Mouse (Mus musculus): Measurements from ENCODE around the gene Nradd. TPM values are rescaled to one million over a fixed set of nuclear protein-coding genes. Genes with fewer than 3 reads are reported as not detected.

Gene Nradd
- total and polyA plus RNA-seq, 3 experiments = 0.58 to 1.1 TPM; not detected in 1

DNA sequence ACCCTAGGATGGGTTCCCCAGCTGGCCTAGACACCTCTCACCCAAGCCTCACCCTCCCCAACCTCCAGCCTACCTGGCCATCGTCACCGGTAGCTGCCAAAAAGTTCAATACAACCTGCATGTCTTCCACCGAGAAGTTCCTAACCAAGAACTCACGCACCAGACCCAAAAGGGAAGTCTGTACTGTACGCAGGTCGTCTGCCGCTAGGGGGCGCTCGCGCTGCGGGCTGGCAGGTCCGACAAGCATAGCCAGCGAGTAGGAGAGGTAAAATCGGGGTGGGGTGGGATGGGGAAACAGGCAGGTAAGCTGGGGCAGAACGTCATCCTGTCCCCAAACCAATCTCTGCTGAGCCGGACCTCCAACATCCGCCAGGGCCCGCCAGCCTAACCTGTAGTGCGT lies 11.0 kb upstream of the Nradd start:
- Histone ChIP-seq H3K36me3 (ENCODE audit: control insufficient read depth in 1 of 2, insufficient read depth in 2 of 2, low read length in 2 of 2) (no peaks in the 10 kb centered on the region; a peak in 1 of 4 replicates), H3K4me1 (ENCODE audit: control insufficient read depth in 1 of 2, insufficient read depth in 2 of 2, low read length in 2 of 2) (no peaks in the 10 kb centered on the region), H3K9ac (ENCODE audit: control insufficient read depth, low read depth, low read length, poor library complexity, severe bottlenecking) (no peak overlapping the region), H3K9me3 (replicated peaks; ENCODE audit: insufficient read depth, low read length) (no peaks in the 10 kb centered on the region), H3K79me2 (ENCODE audit: control insufficient read depth, insufficient read depth, low read length, poor library complexity) (no peaks in the 10 kb centered on the region), H3K27me3 (ENCODE audit: control insufficient read depth in 1 of 2, insufficient read depth in 2 of 2, low read length in 2 of 2) (no peaks in the 10 kb centered on the region), H3K27ac (ENCODE audit: control insufficient read depth, low read depth, low read length) (no peak overlapping the region), H3K4me3 (ENCODE audit: control insufficient read depth in 1 of 2, insufficient read depth in 1 of 2, low read depth in 2 of 2, low read length in 2 of 2) (no peak overlapping the region)
- no peak for TF ChIP-seq MAX (IDR thresholded peaks at IDR 0.05; ENCODE audit: low read length)
- peak; percentile 88 for TF ChIP-seq RAD21 (IDR thresholded peaks at IDR 0.05; ENCODE audit: low read depth, low read length)
- TF ChIP-seq CTCF (IDR thresholded peaks at IDR 0.05 in 2 of 3, conservative IDR thresholded peaks at IDR 0.05 in 1 of 3; ENCODE audit: control insufficient read depth in 1 of 3, insufficient read depth in 1 of 3, low read depth in 2 of 3, low read length in 3 of 3, poor library complexity in 1 of 3, severe bottlenecking in 1 of 3) = peak; percentile 92 to 100 (median 95)
- TF ChIP-seq MYB (IDR thresholded peaks at IDR 0.05; ENCODE audit: low read depth, low read length) = no peak
- TF ChIP-seq SMC3 (IDR thresholded peaks at IDR 0.05; ENCODE audit: low read depth, low read length) = peak; percentile 98
- peak; percentile 95 for TF ChIP-seq ZC3H11A (IDR thresholded peaks at IDR 0.05; ENCODE audit: low read depth, low read length)
- DNase-seq (ENCODE audit: low read depth, low spot score) = peak; percentile 81

- Histone ChIP-seq H3K36me3 (ENCODE audit: control insufficient read depth in 1 of 2, insufficient read depth in 2 of 2, low read length in 2 of 2) (no peaks in the 10 kb centered on the region; a peak in 2 of 4 replicates), H3K4me1 (ENCODE audit: control insufficient read depth in 1 of 2, insufficient read depth in 2 of 2, low read length in 2 of 2) (no peaks in the 10 kb centered on the region), H3K79me2 (ENCODE audit: control insufficient read depth, insufficient read depth, low read length, poor library complexity) (no peaks in the 10 kb centered on the region), H3K9ac (ENCODE audit: control insufficient read depth, low read depth, low read length, poor library complexity, severe bottlenecking) (no peak overlapping the region), H3K27ac (ENCODE audit: control insufficient read depth, low read depth, low read length) (no peak overlapping the region), H3K27me3 (ENCODE audit: control insufficient read depth in 1 of 2, insufficient read depth in 2 of 2, low read length in 2 of 2) (no peaks in the 10 kb centered on the region), H3K4me3 (ENCODE audit: control insufficient read depth in 1 of 2, insufficient read depth in 1 of 2, low read depth in 2 of 2, low read length in 2 of 2) (no peak overlapping the region), H3K9me3 (replicated peaks; ENCODE audit: insufficient read depth, low read length) (no peaks in the 10 kb centered on the region)
- TF ChIP-seq NRF1 (IDR thresholded peaks at IDR 0.05; ENCODE audit: insufficient read depth, low read depth, low read length, poor library complexity, severe bottlenecking) (no peak), SMC3 (IDR thresholded peaks at IDR 0.05; ENCODE audit: low read depth, low read length) (no peak), RAD21 (IDR thresholded peaks at IDR 0.05; ENCODE audit: low read depth, low read length) (no peak), ZC3H11A (IDR thresholded peaks at IDR 0.05; ENCODE audit: low read depth, low read length) (no peak), ZKSCAN1 (IDR thresholded peaks at IDR 0.05; ENCODE audit: low read depth, low read length) (no peak), E2F4 (IDR thresholded peaks at IDR 0.05; ENCODE audit: borderline replicate concordance, low read depth, low read length) (no peak), TBP (IDR thresholded peaks at IDR 0.05; ENCODE audit: low read depth, low read length) (no peak), ZMIZ1 (IDR thresholded peaks at IDR 0.05; ENCODE audit: low read depth, low read length) (no peak), RCOR1 (IDR thresholded peaks at IDR 0.05; ENCODE audit: low read depth, low read length) (no peak), ETS1 (IDR thresholded peaks at IDR 0.05; ENCODE audit: low read depth, low read length) (no peak), JUND (IDR thresholded peaks at IDR 0.05; ENCODE audit: low read depth, low read length) (no peak)
- no peak for DNase-seq (ENCODE audit: low read depth, low spot score)
Measured at GRCm38 (mm10) chr9:110633882-110634281, 9.6 kb upstream of the Nradd start.

- Histone ChIP-seq H3K9me3 (replicated peaks; ENCODE audit: insufficient read depth, low read length) (no peaks in the 10 kb centered on the region), H3K36me3 (ENCODE audit: control insufficient read depth in 1 of 2, insufficient read depth in 2 of 2, low read length in 2 of 2) (no peaks in the 10 kb centered on the region; a peak in 2 of 4 replicates), H3K79me2 (ENCODE audit: control insufficient read depth, insufficient read depth, low read length, poor library complexity) (no peaks in the 10 kb centered on the region), H3K27ac (ENCODE audit: control insufficient read depth, low read depth, low read length) (no peak overlapping the region), H3K4me3 (ENCODE audit: control insufficient read depth in 1 of 2, insufficient read depth in 1 of 2, low read depth in 2 of 2, low read length in 2 of 2) (no peak overlapping the region), H3K4me1 (ENCODE audit: control insufficient read depth in 1 of 2, insufficient read depth in 2 of 2, low read length in 2 of 2) (no peaks in the 10 kb centered on the region), H3K9ac (ENCODE audit: control insufficient read depth, low read depth, low read length, poor library complexity, severe bottlenecking) (no peak overlapping the region), H3K27me3 (ENCODE audit: control insufficient read depth in 1 of 2, insufficient read depth in 2 of 2, low read length in 2 of 2) (no peaks in the 10 kb centered on the region)
- DNase-seq (ENCODE audit: low read depth, low spot score) = no peak
- no peak for TF ChIP-seq SMC3 (IDR thresholded peaks at IDR 0.05; ENCODE audit: low read depth, low read length)
- no peak for TF ChIP-seq CTCF (IDR thresholded peaks at IDR 0.05 in 2 of 3, conservative IDR thresholded peaks at IDR 0.05 in 1 of 3; ENCODE audit: control insufficient read depth in 1 of 3, insufficient read depth in 1 of 3, low read depth in 2 of 3, low read length in 3 of 3, poor library complexity in 1 of 3, severe bottlenecking in 1 of 3)
- no peak for TF ChIP-seq NRF1 (IDR thresholded peaks at IDR 0.05; ENCODE audit: insufficient read depth, low read depth, low read length, poor library complexity, severe bottlenecking)
- no peak for TF ChIP-seq MEF2A (IDR thresholded peaks at IDR 0.05; ENCODE audit: extremely low read depth, insufficient replicate concordance, low read depth, low read length, poor library complexity, severe bottlenecking)
- TF ChIP-seq MYB (IDR thresholded peaks at IDR 0.05; ENCODE audit: low read depth, low read length) = no peak
- TF ChIP-seq ZNF384 (IDR thresholded peaks at IDR 0.05; ENCODE audit: low read depth, low read length) = no peak
- TF ChIP-seq UBTF (IDR thresholded peaks at IDR 0.05; ENCODE audit: borderline replicate concordance, insufficient read depth, low read depth, low read length) = no peak
- no peak for TF ChIP-seq MAX (IDR thresholded peaks at IDR 0.05; ENCODE audit: low read length)
- TF ChIP-seq ZC3H11A (IDR thresholded peaks at IDR 0.05; ENCODE audit: low read depth, low read length) = no peak
- no peak for TF ChIP-seq POLR2AphosphoS2 (IDR thresholded peaks at IDR 0.05; ENCODE audit: low read length)
- no peak for TF ChIP-seq TCF12 (IDR thresholded peaks at IDR 0.05; ENCODE audit: low read depth, low read length)
- no peak for TF ChIP-seq MYC (IDR thresholded peaks at IDR 0.05; ENCODE audit: low read depth, low read length)
- TF ChIP-seq USF2 (IDR thresholded peaks at IDR 0.05; ENCODE audit: borderline replicate concordance in 1 of 2, insufficient read depth in 1 of 2, low read depth in 1 of 2, low read length in 2 of 2) = no peak
- TF ChIP-seq TBP (IDR thresholded peaks at IDR 0.05; ENCODE audit: low read depth, low read length) = no peak
- TF ChIP-seq ZMIZ1 (IDR thresholded peaks at IDR 0.05; ENCODE audit: low read depth, low read length) = no peak
- no peak for TF ChIP-seq KAT2A (conservative IDR thresholded peaks at IDR 0.05; ENCODE audit: low read depth, low read length)
- no peak for TF ChIP-seq GATA1 (IDR thresholded peaks at IDR 0.05; ENCODE audit: low read depth, low read length)
Measured at GRCm38 (mm10) chr9:110632671-110633070, 8.4 kb upstream of the Nradd start.
